Mouse (Mus musculus): ENCODE results near the gene Olfr1238.

- TF ChIP-seq POLR2A (IDR thresholded peaks at IDR 0.05; ENCODE audit: insufficient read length, low read depth) (no peak), REST (IDR thresholded peaks at IDR 0.05; ENCODE audit: insufficient read depth, insufficient read length) (no peak), MYOG (IDR thresholded peaks at IDR 0.05; ENCODE audit: control insufficient read depth in 1 of 3, insufficient read depth in 1 of 3, insufficient read length in 2 of 3, low read depth in 2 of 3) (no peak), TCF3 (IDR thresholded peaks at IDR 0.05; ENCODE audit: insufficient read length, low read depth) (no peak), E2F4 (IDR thresholded peaks at IDR 0.05; ENCODE audit: insufficient read depth) (no peak), SRF (IDR thresholded peaks at IDR 0.05; ENCODE audit: control insufficient read depth, insufficient read length, low read depth) (no peak), USF1 (IDR thresholded peaks at IDR 0.05; ENCODE audit: low read depth) (no peak), TCF12 (IDR thresholded peaks at IDR 0.05; ENCODE audit: insufficient read depth, poor library complexity, severe bottlenecking) (no peak), POLR2AphosphoS2 (IDR thresholded peaks at IDR 0.05; ENCODE audit: insufficient read length, low read depth) (no peak), MYOD1 (IDR thresholded peaks at IDR 0.05; ENCODE audit: control insufficient read depth in 1 of 3, insufficient read length in 2 of 3, low read depth in 2 of 3) (no peak)
Measured at GRCm38 (mm10) chr2:89442900-89443299, 33.4 kb upstream of the Olfr1238 start, which contains the start of gene Olfr1240.

Measured in myocyte (in vitro differentiated cells).